Mouse (Mus musculus): ENCODE data around the gene Map2k4.
A peak's percentile ranks its signal among the peaks of the same experiment; 100 is the strongest.

Map2k4 gene

DNA sequence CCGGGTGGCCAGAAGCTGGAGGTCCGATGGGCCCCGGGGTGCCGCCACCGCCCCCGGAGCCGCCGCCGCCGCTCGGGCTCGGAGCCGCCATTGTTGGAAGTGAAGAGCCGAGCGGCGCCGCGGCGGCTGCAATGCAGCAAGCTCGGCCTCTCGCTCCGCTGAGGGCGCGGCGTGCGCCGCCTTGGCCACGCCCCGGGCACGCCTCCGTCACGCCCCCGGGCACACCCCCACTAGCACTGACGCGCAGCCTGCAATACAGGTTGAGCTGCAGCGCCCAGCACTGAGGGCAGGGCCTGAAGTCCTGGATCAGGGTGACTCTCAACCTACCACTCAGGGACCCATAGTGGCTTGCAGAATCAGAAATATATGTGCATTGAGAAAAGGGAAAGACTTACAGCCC is at the start of gene Map2k4:
Map2k4 (minus strand) TSS at position 144 of the 400 bp plus-strand sequence.
- peak; percentile 99 for DNase-seq (ENCODE audit: extremely low spot score, low spot score)

DNA sequence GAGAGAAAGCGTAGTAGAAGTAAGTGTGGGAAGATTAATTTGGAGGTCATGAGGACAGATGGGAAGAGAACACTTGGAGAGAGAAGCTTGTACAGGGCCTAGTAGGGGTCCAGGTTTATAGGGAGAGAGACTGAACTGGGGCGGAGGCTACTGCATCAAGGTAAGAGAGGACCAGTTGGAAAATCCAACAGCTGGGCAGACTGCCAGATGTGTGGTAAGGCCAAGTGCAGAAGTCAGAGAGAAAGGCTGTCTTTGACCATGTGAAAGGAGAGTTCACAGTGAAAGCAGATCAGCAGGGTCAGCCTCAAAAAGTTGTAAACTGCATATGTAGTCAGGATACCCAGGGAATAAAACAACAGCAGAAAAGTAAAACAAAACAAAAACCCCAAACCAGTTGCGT is 36.5 kb upstream of the Map2k4 start:
- DNase-seq (ENCODE audit: extremely low spot score, low spot score) = no peak

DNA sequence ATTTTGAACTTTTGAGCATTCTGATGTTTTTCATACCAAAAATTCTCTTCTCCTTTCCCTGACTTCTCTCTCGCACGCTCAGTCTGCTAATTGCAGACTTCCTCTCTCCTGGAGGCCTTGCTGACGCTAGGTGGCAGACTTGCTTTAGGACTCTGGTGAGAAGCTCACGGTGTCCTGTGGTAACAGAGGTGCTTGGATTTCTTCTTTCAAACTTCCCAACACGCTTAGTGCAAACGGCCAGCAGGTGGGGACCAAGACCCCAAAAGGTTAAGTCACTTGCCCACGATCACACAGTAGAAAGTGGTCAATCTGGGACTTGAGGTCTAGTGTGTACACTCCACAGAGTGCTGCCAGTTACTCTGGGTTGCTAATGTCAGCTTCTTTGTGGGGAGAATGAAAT is 32.8 kb upstream of the Map2k4 start:
- DNase-seq (ENCODE audit: extremely low spot score, low spot score) = peak; percentile 59

DNA sequence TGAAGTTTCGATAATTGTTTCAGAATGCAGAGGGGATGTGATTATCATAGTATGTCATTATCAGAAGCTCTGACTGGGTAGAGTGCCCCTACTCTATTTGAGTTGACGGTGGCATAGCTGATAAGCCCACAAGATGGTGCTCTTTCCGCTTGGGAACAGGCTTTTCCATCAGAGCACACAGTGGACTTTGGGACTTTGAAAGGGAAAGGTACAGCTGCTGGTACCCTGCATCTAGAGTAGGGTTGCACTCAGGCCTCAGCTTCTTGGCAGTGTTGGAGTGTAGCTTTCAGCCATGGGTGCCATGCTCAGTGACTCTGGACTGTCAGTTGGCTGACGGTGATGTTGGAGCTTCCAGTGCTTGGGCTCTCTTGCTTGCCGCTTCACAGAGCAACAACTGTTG is 32.2 kb upstream of the Map2k4 start:
- no peak for DNase-seq (ENCODE audit: extremely low spot score, low spot score)

DNA sequence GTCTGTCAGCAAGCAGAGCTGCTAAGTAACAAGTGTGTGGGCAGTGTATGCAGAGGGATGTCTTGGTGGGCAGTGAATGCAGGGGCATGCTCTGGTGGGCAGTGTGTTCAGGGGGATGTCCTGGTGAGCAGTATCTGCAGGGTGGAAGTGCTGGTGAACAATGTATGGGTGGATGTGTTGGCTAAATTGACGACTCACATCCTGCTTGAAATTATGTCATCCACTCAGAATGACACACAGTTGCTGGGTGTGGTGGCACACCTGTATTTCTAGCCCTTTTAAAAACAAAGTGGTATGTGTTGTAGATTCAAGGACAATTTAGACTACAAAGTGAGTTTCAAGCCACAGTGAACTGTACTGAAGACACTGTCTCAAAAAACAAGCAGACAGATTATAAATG is 30.1 kb upstream of the Map2k4 start:
- no peak for DNase-seq (ENCODE audit: extremely low spot score, low spot score)

DNA sequence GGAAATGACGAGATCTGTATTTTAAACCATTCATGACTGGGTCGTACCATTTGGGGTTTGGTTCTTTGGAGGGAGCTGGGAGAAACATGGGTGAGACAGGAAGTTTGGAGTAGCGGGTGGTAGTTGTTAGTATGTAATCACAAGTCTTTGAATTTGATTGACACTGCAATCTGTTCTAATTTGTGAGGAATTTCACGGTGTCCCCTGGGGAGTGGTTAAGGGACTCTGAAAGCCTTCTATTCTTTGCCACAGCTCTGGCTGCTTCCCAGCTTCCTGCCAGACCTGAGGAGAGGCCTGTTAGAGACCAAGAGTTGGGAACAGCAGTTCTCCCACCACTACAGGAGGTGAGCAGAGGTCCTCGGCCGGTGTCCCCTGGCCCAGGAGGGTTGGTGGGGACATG is 28.1 kb upstream of the Map2k4 start:
- no peak for DNase-seq (ENCODE audit: extremely low spot score, low spot score)

DNA sequence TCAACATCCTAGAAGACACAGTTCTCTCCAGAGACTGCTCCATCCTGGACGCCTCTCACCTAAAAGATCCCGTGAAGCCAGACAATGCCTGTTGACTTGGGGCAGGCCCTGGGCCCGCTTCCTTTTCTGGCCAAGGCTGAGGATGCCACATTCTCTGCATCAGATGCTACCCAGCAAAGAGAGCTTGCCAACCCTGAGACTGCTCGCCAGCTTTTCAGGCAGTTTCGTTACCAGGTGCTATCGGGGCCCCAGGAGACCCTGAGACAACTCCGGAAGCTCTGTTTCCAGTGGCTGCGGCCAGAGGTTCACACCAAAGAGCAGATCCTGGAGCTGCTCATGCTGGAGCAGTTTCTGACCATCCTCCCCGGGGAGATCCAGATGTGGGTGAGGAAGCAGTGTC is 26.3 kb upstream of the Map2k4 start:
- DNase-seq (ENCODE audit: extremely low spot score, low spot score) = no peak

DNA sequence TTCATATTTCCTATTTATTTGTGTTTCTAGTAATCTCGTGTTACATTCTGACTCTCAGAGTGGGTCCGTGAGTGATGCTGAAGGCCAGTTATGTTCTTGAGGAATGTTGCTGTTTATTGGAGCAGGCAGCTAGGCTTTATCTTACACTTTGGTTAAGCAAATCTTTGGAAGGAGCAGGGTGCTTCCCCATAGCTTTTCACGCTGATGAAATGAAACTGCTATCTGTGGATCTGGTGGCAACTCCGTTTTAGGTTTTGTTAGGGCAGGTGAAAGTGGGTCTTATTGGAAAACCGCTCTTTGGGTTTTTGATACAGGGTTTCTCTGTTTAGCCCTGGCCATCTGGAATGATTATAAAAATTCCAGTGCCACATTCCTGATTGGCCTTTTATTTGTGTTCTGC is 24.0 kb upstream of the Map2k4 start:
- no peak for DNase-seq (ENCODE audit: extremely low spot score, low spot score)

DNA sequence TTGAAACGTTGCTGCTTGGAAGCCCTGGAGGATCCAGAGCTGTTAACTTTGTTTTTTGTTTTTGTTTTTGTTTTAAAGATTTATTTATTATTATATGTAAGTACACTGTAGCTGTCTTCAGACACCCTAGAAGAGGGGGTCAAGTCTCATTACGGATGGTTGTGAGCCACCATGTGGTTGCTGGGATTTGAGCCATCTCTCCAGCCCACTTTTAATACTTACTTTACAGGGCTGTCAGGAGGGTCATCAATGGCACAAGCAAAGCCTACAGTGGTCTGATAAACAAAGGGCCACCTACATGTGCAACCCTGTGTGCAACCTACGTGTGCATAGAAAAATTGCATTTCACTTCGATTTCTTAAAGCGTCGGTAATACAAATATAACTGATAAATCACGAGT is 19.5 kb upstream of the Map2k4 start:
- DNase-seq (ENCODE audit: extremely low spot score, low spot score) = no peak

DNA sequence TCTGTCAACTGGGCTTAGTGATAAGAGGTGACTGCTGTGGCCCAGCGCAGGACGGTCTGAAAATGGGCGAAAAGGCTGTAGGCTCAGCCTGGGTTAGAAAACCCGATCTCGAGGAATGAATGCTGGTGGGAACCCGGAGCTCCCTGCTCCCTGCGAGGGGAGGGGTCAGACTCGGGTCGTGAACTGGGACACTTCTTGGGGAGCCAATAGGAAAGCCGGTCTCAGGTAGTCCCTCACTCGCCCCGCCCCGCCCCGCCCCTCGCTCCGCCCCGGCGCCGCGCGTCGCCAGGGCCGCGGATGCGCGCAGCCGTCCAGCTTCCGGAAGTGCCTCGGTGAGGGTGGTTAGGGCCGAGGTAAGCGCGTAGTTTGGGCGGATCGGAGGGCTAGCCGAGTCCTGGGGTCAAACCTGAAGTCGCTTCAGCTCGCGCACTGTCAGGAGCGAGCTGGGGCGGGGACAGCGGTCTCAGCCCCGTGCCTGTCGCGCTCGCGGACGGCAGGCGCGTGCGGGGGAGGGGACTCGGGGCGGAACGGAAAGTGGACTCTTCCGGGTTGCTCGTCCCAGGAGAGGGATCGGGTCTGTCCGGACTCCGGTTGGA is 18.9 kb upstream of the Map2k4 start, which contains the start of gene Zkscan6:
Zkscan6 (plus strand) TSS at position 267 of the 596 bp plus-strand sequence.
- peak; percentile 99 for DNase-seq (ENCODE audit: extremely low spot score, low spot score)

DNA sequence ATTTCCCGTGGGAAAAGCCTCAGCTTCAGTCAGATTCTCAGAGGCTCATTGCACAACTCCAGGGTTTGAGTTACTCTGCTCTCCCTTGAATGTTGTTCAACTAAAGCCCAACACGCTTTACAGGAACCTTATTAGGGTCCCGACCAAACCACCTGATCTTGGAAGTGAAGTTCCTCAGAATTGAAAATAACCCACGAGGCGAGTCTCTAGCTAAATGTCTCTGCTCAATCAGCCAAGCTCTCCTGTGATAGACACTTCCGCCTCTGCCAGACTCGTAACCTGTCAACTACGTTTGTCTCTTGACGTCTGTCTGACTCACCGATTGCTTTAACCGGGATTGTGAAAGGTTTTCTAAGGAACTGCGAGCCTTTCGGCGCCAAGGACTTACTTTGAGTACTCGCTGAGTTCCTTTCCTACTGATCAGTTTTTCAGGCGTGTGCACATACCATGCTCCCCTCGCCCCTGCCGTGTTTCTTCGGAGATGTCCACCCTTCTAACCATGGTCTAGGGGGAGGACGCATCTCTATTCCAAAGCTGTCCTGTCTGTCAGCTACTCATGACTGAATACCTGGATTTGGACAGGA is 18.3 kb upstream of the Map2k4 start:
- no peak for DNase-seq (ENCODE audit: extremely low spot score, low spot score)

DNA sequence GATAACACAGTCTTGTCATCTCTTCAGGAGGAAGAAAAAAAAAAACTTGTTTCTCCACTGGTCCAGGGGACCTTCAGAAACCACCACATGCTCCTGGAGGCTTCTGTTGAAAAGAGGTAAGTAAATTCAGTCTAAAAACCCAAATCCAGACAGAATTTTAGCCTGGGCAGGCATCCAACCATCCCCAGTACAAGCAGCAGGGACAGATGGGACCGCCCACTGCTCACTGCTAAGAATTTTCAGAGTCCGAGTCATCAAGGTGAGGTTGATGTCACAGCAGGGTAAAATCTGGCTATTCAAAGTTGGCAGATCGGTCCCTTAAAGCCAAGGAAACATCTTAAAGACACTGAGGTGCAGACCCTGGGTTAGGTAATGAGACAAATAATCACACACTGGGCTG is 13.8 kb upstream of the Map2k4 start:
- DNase-seq (ENCODE audit: extremely low spot score, low spot score) = no peak

DNA sequence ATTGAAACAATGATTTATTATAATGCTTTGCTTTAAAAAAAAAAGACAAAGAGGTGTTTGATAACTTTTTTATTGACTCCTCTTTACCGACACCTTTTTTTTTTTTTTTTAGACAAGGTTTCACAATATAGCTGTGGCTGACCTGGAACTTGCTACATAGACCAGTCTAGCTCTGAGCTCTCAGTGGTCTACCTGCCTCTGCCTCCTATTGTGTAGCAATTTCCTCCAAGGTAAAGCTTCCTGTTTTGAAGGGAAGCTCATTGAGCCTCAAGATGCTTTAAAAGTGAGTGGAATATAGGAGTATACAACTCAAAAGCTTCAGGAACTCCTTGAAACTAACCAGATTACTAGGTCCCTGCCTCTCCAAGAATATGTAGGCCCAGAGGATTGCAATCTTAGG is 7.8 kb upstream of the Map2k4 start:
- no peak for DNase-seq (ENCODE audit: extremely low spot score, low spot score)

DNA sequence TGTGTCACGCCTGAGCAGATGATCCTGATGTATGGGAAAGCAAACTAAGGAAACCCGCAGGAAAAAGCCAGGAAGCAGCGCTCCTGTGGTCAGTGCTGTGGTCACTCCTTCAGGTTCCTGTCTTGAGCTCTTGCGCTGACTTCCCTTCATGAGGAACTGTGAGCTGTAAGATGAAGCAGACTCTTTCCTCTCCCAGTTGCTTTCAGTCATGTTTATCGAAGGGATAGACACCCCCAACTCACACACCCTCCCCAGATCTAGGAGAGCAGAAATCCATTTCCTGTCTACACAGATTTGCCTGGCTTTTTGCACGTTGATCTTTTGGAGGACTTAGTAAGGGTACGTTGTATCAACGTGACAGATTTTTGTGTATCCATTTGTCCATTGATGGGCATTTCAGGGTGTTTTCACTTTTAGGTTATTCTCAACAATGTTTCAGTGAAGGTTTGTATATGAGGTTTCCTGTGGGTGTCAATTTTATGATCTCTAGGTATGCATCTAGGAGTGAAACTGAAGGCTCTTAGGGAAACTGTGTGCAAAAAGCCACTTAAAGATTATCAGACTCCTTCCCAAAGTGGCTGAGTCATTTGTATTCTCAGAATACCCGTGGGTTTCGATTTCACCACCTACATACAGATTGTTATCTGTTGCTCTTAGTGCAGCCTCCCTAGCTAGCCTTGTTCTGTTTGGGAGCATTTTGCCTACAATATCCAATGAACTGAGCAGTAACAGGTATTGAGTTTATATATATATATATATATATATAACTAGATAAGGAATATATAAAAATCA is 6.5 kb upstream of the Map2k4 start:
- no peak for DNase-seq (ENCODE audit: extremely low spot score, low spot score)

DNA sequence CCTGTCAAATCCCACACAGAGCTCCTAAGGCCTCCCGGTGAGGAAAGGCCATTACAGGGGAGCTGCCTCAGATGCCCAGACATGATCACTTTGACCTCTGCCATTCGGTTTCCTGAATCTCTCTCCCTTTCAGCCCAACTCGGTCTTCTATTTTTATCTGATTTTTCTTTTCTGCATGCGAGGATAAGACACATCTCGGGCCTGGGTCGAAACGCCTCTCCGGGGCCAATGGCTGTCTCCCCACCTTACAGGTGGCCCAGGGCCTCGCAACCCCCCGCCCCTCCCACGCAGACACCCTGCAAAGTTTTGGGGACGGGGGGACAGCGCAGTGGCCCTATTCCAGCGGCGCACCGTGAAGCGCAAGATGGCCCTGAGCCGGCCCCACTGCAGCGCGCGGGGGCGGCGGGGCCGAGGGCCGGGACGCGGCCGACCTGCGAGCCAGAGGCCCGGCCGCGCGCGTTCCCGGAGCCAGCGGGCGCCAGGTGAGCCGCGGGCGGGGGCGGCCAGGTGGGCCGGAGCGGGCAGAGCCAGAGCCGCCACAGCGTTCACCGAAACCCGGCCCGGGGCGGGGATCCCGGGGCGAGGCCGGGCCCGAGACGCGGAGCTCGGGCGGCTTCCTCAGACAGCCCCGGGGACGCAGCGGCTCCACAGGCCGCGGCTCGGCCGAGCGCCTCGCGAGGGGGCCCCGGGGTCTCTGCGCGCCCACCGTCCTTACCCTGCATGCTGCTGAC is 511 bp downstream of the Map2k4 start:
- DNase-seq (ENCODE audit: extremely low spot score, low spot score) = no peak

DNA sequence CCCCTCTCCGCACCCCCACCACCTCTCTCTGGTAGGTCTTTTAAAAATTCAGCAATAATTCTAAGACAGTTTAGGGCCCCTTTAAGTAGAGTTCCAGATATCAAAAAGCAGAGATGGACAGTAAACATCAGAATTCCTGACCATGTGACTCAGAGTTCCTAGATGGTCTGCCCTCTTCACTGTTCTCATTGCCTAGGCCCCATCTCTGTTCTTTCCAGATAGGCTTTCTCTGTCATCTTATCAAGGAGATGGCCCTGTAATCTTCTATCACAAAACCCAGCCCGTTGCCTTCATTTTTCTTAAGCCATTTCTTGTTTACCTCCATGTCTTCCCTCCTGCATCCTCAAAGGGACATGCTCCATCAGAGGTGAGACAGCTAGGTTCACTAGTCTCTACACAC is 1.9 kb downstream of the Map2k4 start:
- DNase-seq (ENCODE audit: extremely low spot score, low spot score) = no peak

DNA sequence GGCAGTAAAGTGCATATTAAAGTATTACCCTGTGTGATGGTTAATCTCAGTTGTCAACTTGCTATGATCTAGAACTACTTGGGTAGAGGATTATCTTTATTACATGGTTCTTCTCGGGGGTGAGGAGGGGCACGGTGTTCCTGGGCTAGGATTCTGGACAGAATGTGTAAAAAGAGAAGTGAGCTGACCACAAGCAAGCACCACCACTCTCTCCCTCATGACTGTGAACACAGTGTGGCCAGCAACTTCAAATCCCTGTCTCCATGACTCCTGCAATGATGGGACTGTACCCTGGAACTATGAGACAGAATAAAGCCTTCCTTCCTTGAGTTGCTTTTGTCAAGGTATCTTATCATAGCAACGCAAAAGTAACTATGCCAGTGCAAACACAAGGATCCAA is 6.5 kb downstream of the Map2k4 start:
- no peak for DNase-seq (ENCODE audit: extremely low spot score, low spot score)

DNA sequence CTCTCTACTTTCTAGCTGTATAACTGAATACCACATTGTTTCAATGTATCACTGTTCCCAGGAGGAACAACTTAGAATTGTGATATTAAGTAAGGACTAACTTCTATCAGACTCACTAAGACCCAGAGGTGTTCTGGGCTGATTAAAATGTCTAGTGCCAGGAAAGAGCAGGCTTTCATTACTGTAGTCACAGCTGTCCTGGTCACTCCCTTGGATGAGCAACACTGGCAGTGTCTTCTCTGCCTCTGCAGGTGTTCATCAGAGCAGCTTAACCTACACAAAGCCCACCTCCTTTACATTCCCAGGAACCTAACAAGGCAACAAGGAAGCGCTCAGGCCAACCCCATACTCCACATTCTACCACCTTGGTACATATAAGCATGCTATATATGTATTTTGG is 8.5 kb downstream of the Map2k4 start:
- no peak for DNase-seq (ENCODE audit: extremely low spot score, low spot score)

DNA sequence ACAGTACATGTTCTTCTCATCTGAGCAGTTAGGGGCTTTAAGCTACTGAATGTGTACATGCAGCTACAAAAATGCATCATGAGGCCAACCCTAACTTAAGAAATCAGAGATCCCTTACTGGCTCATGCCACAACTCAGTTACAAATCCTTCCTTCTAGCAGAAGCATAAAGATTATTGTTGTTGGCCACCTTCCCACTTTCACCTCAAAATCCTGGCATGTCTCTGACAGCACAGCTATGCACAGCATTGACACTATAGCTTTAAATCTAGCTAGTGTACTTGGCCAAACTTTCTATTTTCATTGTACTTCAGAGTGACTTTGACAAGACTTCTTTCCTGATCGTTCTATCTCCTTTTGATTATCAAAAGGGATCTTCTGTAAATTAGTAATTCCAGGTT is 9.0 kb downstream of the Map2k4 start:
- no peak for DNase-seq (ENCODE audit: extremely low spot score, low spot score)

DNA sequence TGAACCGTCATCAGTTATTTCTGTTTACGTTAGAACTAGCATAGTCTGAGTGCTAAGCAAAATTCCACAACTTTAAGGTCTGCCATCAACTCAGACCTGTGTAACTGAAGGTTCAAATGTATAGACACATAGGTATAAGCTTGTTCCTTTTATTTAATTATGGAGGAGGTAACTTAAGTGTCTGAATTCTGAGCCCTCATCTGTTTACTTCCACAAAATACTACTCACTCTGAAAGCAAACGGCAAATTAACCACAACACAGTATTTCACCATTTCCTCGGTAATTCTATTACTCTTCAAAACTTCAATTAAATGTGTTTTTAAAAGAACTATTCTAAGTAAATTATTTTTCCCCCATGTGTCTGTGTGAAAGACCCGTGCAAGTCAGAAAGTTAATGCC is 10.3 kb downstream of the Map2k4 start:
- no peak for DNase-seq (ENCODE audit: extremely low spot score, low spot score)

DNA sequence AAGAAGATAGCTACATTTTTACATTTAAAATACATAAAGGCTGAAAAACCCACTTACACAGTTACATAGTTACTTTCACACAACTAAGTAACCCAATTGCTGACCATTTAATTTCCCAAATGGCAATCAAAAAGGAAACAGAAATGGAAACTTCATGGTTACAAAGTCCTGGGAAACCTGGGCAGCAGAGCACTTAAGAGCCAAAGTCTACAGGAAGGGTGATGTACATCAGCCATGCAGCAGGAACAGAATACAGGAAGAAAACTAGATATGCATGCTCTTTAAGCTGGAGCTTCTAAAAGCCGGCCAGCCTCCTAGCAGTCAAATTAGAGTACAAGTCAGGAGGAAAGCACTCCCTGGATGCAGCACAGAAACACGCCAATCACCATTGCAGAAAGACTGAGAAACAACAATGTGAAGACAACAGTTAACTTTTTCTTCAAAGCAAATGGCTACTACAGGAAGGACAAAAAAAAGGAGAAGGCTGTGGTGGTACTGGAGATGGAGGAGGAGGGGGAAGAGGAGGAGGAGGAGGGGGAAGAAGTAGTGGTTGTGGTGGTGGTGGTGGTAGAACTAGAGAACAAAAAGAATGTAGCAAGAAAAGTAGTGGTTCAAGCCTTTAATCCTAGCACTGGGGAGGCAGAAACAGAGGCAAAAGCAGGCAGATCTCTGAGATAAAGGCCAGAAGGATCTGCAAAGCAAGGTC is 11.0 kb downstream of the Map2k4 start:
- DNase-seq (ENCODE audit: extremely low spot score, low spot score) = no peak

All from neural tube, embryonic 10.5 days (tissue).